Mouse (Mus musculus) liver, embryonic 15.5 days (tissue): ENCODE measurements around the gene Sdc1. TPM values are rescaled to one million over a fixed set of nuclear protein-coding genes. Genes with fewer than 3 reads are reported as not detected.

Experiments used
- ATAC-seq: fragments of 200-750 bp; cut with Nextera tagmentation; 2 replicates; pipeline ENCODE4 v1.8.0; 2017; ENCODE audit warnings: moderate number of reproducible peaks, mild to moderate bottlenecking, moderate library complexity; ENCODE audit not compliant: insufficient read depth
- H3K27ac ChIP-seq: fragments of 300-500 bp; sonication (generic); replicated peaks from 2 replicates; pipeline ENCODE4 v1.5.1; 2015; ENCODE audit warnings: mild to moderate bottlenecking, inconsistent platforms
- H3K27me3 ChIP-seq: fragments of 300-500 bp; sonication (generic); 2 replicates; pipeline ENCODE4 v1.6.1; 2015; ENCODE audit warnings: mild to moderate bottlenecking, inconsistent platforms
- H3K36me3 ChIP-seq: fragments of 300-500 bp; sonication (generic); replicated peaks from 2 replicates; pipeline ENCODE4 v1.6.1; 2015; ENCODE audit warnings: moderate library complexity, mild to moderate bottlenecking, inconsistent platforms
- H3K4me1 ChIP-seq: fragments of 300-500 bp; sonication (generic); replicated peaks from 2 replicates; pipeline ENCODE4 v1.6.1; 2015; ENCODE audit warnings: inconsistent platforms
- H3K4me2 ChIP-seq: fragments of 300-500 bp; sonication (generic); 2 replicates; pipeline ENCODE4 v1.6.1; 2015; ENCODE audit warnings: moderate library complexity, mild to moderate bottlenecking, inconsistent platforms
- H3K4me3 ChIP-seq: fragments of 300-500 bp; sonication (generic); replicated peaks from 2 replicates; pipeline ENCODE4 v1.5.1; 2015; ENCODE audit warnings: mild to moderate bottlenecking, inconsistent platforms
- H3K9ac ChIP-seq: fragments of 300-500 bp; sonication (generic); 2 replicates; pipeline ENCODE4 v1.6.1; 2015; ENCODE audit warnings: moderate library complexity, mild to moderate bottlenecking, inconsistent platforms
- H3K9me3 ChIP-seq: fragments of 300-500 bp; sonication (generic); replicated peaks from 2 replicates; pipeline ENCODE4 v1.6.1; 2016; ENCODE audit warnings: inconsistent platforms
- WGBS: fragments of 180-500 bp; shearing (Covaris S2); methylation state at CpG from one replicate; pipeline ENCODE4 v1.1.7; 2015; ENCODE audit warnings: mixed read lengths; ENCODE audit not compliant: insufficient replicate concordance; 5-methylcytosine and 5-hydroxymethylcytosine counted together
- polyA plus RNA-seq: library from polyadenylated mRNA; unstranded; fragments of >200 nt; fragmentation: Nextera tagmentation; extraction: Ambion mirVana; gene quantifications from 2 replicates; pipeline ENCODE4 v1.2.1, GENCODE M21; 2015

The Sdc1 gene
- polyA plus RNA-seq, 1 experiment from 2014 or later, result 23.3 TPM

DNA sequence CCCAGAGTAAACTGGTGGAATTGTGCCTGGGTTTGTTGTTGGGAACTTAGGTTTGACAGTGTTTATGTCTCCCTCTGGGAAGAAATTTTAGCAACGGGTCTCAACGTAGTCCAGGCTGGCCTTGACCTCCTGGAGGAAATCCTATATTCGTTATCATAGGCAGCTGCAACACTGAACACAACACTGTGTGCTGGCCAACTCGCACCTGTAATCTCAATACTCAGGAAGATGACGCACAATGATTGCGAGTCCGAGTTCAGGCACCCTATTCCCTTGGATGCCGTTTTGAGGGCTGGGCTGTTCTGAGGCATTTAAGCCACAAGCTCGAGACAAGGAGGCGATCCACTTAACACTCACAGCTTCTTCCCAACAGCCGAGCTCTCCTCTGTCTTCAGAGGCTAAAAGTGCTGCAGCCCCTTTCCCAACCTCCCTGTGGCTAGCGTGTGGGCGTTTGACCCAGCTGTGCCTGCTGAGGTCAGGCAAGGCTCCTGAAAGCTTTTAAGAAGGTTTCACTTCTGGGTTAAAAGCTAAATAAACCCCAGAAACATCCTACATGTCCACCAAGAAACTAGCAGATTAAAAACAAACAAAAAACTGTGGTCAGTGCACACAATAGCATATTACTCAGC is 58.0 kb downstream of the Sdc1 start:
- Histone ChIP-seq H3K9ac (no peak overlapping the region), H3K36me3 (no peaks in the 10 kb centered on the region), H3K4me3 (no peak overlapping the region), H3K4me2 (no peak overlapping the region), H3K27me3 (no peaks in the 10 kb centered on the region), H3K4me1 (peaks cover 8% of the 10 kb centered on the region), H3K9me3 (no peaks in the 10 kb centered on the region), H3K27ac (no peak overlapping the region)
- 54% methylated on average over 13 of the region's 13 CpGs for WGBS
- no peak for ATAC-seq

- ATAC-seq, result peak; percentile 36; the same call in 1 of the 2 replicates
- Histone ChIP-seq H3K4me1 (peaks cover 8% of the 10 kb centered on the region), H3K4me2 (no peak overlapping the region), H3K9me3 (no peaks in the 10 kb centered on the region), H3K36me3 (no peaks in the 10 kb centered on the region), H3K9ac (no peak overlapping the region), H3K4me3 (no peak overlapping the region), H3K27ac (no peak overlapping the region), H3K27me3 (no peaks in the 10 kb centered on the region)
- 60% methylated on average over 5 of the region's 5 CpGs for WGBS
These were observed 58.5 kb downstream of the Sdc1 start for GRCm38 (mm10) chr12:8829661-8830040.

DNA sequence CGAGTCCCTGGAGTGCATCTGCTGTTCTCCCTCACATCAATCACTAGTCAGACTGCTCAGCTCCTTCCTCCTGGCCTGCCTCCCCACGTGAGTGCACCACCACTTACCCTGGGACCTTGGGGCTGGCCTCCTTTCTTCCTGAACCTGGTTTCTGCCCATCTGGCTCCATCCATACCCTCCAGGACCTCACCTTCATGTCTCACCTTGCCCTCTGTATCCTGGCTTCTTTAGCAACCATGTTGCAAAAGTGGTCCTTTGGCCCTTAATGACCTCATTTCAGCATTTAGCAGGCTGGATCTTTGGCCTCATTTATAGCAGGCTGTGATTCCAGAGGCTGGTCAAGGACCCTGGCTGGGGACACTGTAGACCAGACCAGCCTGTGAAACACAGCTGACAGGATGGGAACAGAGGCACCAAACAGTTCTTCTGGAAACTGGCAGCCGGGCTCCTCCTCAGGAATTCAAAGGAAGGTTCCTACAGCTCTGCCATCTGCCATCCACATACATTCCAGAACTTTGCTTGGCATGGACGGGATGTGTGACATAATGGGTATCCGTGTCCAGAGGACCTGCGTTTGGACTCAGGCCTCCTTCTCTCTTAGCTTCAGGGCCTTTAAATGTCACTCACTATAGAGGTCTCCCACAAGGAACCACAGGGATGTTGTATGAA is 60.0 kb downstream of the Sdc1 start:
- H3K9me3 ChIP-seq, result no peaks in the 10 kb centered on the region
- no peaks in the 10 kb centered on the region for H3K27me3 ChIP-seq
- no peak overlapping the region for H3K9ac ChIP-seq
- no peak overlapping the region for H3K4me3 ChIP-seq
- H3K27ac ChIP-seq, result no peak overlapping the region
- 46% methylated on average over 6 of the region's 6 CpGs for WGBS
- peak; percentile 16; the same call in 1 of the 2 replicates for ATAC-seq
- H3K4me1 ChIP-seq, result peaks cover 8% of the 10 kb centered on the region
- H3K4me2 ChIP-seq, result no peak overlapping the region
- no peaks in the 10 kb centered on the region for H3K36me3 ChIP-seq

- H3K9me3 ChIP-seq, result no peaks in the 10 kb centered on the region
- H3K4me2 ChIP-seq, result no peak overlapping the region
- peaks cover 8% of the 10 kb centered on the region for H3K4me1 ChIP-seq
- no peak overlapping the region for H3K4me3 ChIP-seq
- no peaks in the 10 kb centered on the region for H3K36me3 ChIP-seq
- no peaks in the 10 kb centered on the region for H3K27me3 ChIP-seq
- 59% methylated on average over 6 of the region's 6 CpGs for WGBS
- ATAC-seq, result no peak
- H3K9ac ChIP-seq, result no peak overlapping the region
- no peak overlapping the region for H3K27ac ChIP-seq
These were observed 60.6 kb downstream of the Sdc1 start for GRCm38 (mm10) chr12:8831710-8832109.

DNA sequence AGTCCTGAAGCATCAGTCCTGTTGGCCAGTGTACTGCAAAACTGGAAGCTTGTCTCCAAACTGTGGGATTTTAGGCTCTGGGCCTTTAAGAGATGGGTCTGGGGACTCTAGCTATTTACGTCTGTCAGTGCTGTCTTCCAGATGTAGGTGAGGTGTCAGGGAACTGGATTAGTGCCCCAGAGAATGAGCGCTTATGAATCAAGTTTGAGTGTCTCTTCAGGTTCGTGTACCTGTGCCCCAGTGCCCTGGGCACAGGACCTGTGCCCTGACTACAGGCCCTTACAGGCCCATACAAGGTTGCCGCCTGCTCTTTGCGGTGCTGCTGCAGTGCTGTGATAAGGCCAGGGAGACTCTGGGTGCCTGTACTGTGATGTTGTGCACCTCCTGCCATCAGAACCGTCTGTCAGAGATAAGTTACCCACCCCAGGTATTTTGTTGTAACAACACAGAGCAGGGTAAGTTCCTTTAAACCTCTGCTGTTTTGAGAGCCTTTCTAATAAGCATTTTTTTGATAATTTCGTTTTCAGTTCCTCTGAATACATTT is 69.7 kb downstream of the Sdc1 start:
- Histone ChIP-seq H3K4me3 (no peak overlapping the region), H3K9me3 (no peaks in the 10 kb centered on the region), H3K9ac (no peak overlapping the region), H3K4me1 (peaks cover 28% of the 10 kb centered on the region), H3K4me2 (peak overlapping the region; percentile 48), H3K27ac (peak overlapping the region; percentile 84), H3K27me3 (peaks cover 10% of the 10 kb centered on the region; the same call in 1 of the 2 replicates), H3K36me3 (no peaks in the 10 kb centered on the region)
- peak; percentile 100 for ATAC-seq
- 31% methylated on average over 7 of the region's 7 CpGs for WGBS

- Histone ChIP-seq H3K4me2 (no peak overlapping the region), H3K36me3 (no peaks in the 10 kb centered on the region), H3K27ac (no peak overlapping the region), H3K9me3 (no peaks in the 10 kb centered on the region), H3K4me3 (no peak overlapping the region), H3K9ac (no peak overlapping the region), H3K27me3 (peaks cover 17% of the 10 kb centered on the region; the same call in 1 of the 2 replicates), H3K4me1 (peaks cover 30% of the 10 kb centered on the region)
- 18% methylated on average over 7 of the region's 7 CpGs for whole genome bisulfite sequencing
- no peak for ATAC-seq
These were observed 71.6 kb downstream of the Sdc1 start for GRCm38 (mm10) chr12:8842725-8843124.

Other genes starting within 250 kb of the Sdc1 start
- 0.05 and 0.09 TPM in 2 replicates for gene Slc7a15, start 172.3 kb upstream of the Sdc1 start, polyA plus RNA-seq
- 14.1 and 14.8 TPM in 2 replicates for gene Pum2, start 97.2 kb upstream of the Sdc1 start, polyA plus RNA-seq
- gene Laptm4a, start 150.3 kb downstream of the Sdc1 start, polyA plus RNA-seq, result 61.3 and 69.2 TPM in 2 replicates
- gene Matn3, start 176.6 kb downstream of the Sdc1 start, polyA plus RNA-seq, result 0.09 and 0.17 TPM in 2 replicates
- gene Wdr35, start 202.6 kb downstream of the Sdc1 start, polyA plus RNA-seq, result 0.96 and 1.2 TPM in 2 replicates